Mouse (Mus musculus) kidney, embryonic 14.5 days (tissue): Measurements from ENCODE around the gene Rpl34. TPM values are rescaled to one million over a fixed set of nuclear protein-coding genes. Genes with fewer than 3 reads are reported as not detected.

Experiments
- ATAC-seq: fragments of 200-750 bp; cut with Nextera tagmentation; 2 replicates; pipeline ENCODE4 v1.8.0; 2017; ENCODE audit warnings: moderate number of reproducible peaks, mild to moderate bottlenecking, moderate TSS enrichment, moderate library complexity; ENCODE audit not compliant: low FRiP score, low TSS enrichment
- H3K27ac ChIP-seq: fragments of 300-500 bp; sonication (generic); 2 replicates; pipeline ENCODE4 v1.5.1; 2014; ENCODE audit warnings: low read depth, mild to moderate bottlenecking, low read length, moderate library complexity, mixed read lengths
- H3K27me3 ChIP-seq: fragments of 300-500 bp; sonication (generic); 2 replicates; pipeline ENCODE4 v1.6.1; 2014; ENCODE audit warnings: mild to moderate bottlenecking, low read length; ENCODE audit not compliant: control insufficient read depth, insufficient read depth
- H3K36me3 ChIP-seq: fragments of 300-500 bp; sonication (generic); 2 replicates; pipeline ENCODE4 v1.6.1; 2014; ENCODE audit warnings: low read length, mixed read lengths; ENCODE audit not compliant: control insufficient read depth, insufficient read depth
- H3K4me1 ChIP-seq: fragments of 300-500 bp; sonication (generic); 2 replicates; pipeline ENCODE4 v1.6.1; 2014; ENCODE audit warnings: low read length, mixed read lengths; ENCODE audit not compliant: control insufficient read depth, insufficient read depth
- H3K4me2 ChIP-seq: fragments of 300-500 bp; sonication (generic); replicated peaks from 2 replicates; pipeline ENCODE4 v1.6.1; 2014; ENCODE audit warnings: low read depth, mild to moderate bottlenecking, low read length
- H3K4me3 ChIP-seq: fragments of 300-500 bp; sonication (generic); 2 replicates; pipeline ENCODE4 v1.5.1; 2014; ENCODE audit warnings: mild to moderate bottlenecking, low read length
- H3K9ac ChIP-seq: fragments of 300-500 bp; sonication (generic); 2 replicates; pipeline ENCODE4 v1.6.1; 2014; ENCODE audit warnings: low read depth, mild to moderate bottlenecking, low read length, moderate library complexity
- H3K9me3 ChIP-seq: fragments of 300-500 bp; sonication (generic); 2 replicates; pipeline ENCODE4 v1.6.1; 2016; ENCODE audit warnings: low read length; ENCODE audit not compliant: control insufficient read depth
- whole genome bisulfite sequencing: fragments of 180-500 bp; shearing (Covaris S2); extraction: QIAGEN DNeasy Blood & Tissue Kit; methylation state at CpG from one replicate; pipeline ENCODE4 v1.1.7; 2014; 5-methylcytosine and 5-hydroxymethylcytosine counted together
- polyA plus RNA-seq: library from polyadenylated mRNA; unstranded; fragments of >200 nt; fragmentation: Nextera tagmentation; extraction: Ambion mirVana; gene quantifications from 2 replicates; pipeline ENCODE4 v1.2.1, GENCODE M21; 2014

Rpl34 gene
- polyA plus RNA-seq, 1 experiment from 2014 or later: 1,007 TPM

GRCm38 (mm10) chr3:130697622-130698021 is 32.6 kb downstream of the Rpl34 start:
- ATAC-seq: no peak
- Histone ChIP-seq H3K27ac (no peak overlapping the region), H3K4me2 (no peak overlapping the region), H3K4me3 (no peak overlapping the region), H3K9ac (no peak overlapping the region), H3K27me3 (no peaks in the 10 kb centered on the region), H3K4me1 (no peaks in the 10 kb centered on the region), H3K9me3 (no peaks in the 10 kb centered on the region), H3K36me3 (peaks cover 65% of the 10 kb centered on the region)
- 88% methylated on average over 4 of the region's 4 CpGs for WGBS

- H3K9me3 ChIP-seq: no peaks in the 10 kb centered on the region
- H3K4me1 ChIP-seq: peaks cover 8% of the 10 kb centered on the region; the same call in 1 of the 2 replicates
- no peak overlapping the region for H3K4me2 ChIP-seq
- no peak for ATAC-seq
- peaks cover 39% of the 10 kb centered on the region; the same call in 1 of the 2 replicates for H3K36me3 ChIP-seq
- H3K27ac ChIP-seq: no peak overlapping the region
- H3K4me3 ChIP-seq: no peak overlapping the region
- no peaks in the 10 kb centered on the region for H3K27me3 ChIP-seq
- 94% methylated on average over 7 of the region's 7 CpGs for WGBS
- H3K9ac ChIP-seq: no peak overlapping the region
Measured at GRCm38 (mm10) chr3:130694705-130695104, 35.5 kb downstream of the Rpl34 start.

GRCm38 (mm10) chr3:130694041-130694593 is 36.1 kb downstream of the Rpl34 start:
- H3K4me3 ChIP-seq: no peak overlapping the region
- no peak for ATAC-seq
- H3K4me1 ChIP-seq: peaks cover 11% of the 10 kb centered on the region; the same call in 1 of the 2 replicates
- WGBS: 71% methylated on average over 9 of the region's 9 CpGs
- H3K27me3 ChIP-seq: no peaks in the 10 kb centered on the region
- no peak overlapping the region for H3K4me2 ChIP-seq
- no peak overlapping the region for H3K9ac ChIP-seq
- peaks cover 34% of the 10 kb centered on the region; the same call in 1 of the 2 replicates for H3K36me3 ChIP-seq
- no peaks in the 10 kb centered on the region for H3K9me3 ChIP-seq
- no peak overlapping the region for H3K27ac ChIP-seq

- ATAC-seq: peak; percentile 21; the same call in 1 of the 2 replicates
- peak overlapping the region; percentile 42 for H3K4me2 ChIP-seq
- no peak overlapping the region for H3K27ac ChIP-seq
- no peak overlapping the region for H3K9ac ChIP-seq
- no peaks in the 10 kb centered on the region for H3K9me3 ChIP-seq
- H3K4me3 ChIP-seq: peak overlapping the region; percentile 28; the same call in 1 of the 2 replicates
- no peaks in the 10 kb centered on the region for H3K27me3 ChIP-seq
- peaks cover 11% of the 10 kb centered on the region; the same call in 1 of the 2 replicates for H3K4me1 ChIP-seq
- H3K36me3 ChIP-seq: peaks cover 18% of the 10 kb centered on the region; the same call in 1 of the 2 replicates
- WGBS: 36% methylated on average over 12 of the region's 12 CpGs
Measured at GRCm38 (mm10) chr3:130691596-130692170, 38.5 kb downstream of the Rpl34 start.

- Histone ChIP-seq H3K4me3 (peak overlapping the region; percentile 28), H3K27me3 (no peaks in the 10 kb centered on the region), H3K27ac (peak overlapping the region; percentile 4; the same call in 1 of the 2 replicates), H3K9me3 (no peaks in the 10 kb centered on the region), H3K4me1 (peaks cover 11% of the 10 kb centered on the region; the same call in 1 of the 2 replicates), H3K9ac (0 out of 2 replicates have a peak overlapping the region, but pooled peaks have one; percentile 23), H3K4me2 (peak overlapping the region; percentile 42), H3K36me3 (peaks cover 14% of the 10 kb centered on the region; the same call in 1 of the 2 replicates)
- WGBS: 9% methylated on average over 20 of the region's 20 CpGs
- ATAC-seq: peak; percentile 82
Measured at GRCm38 (mm10) chr3:130690834-130691595, 39.2 kb downstream of the Rpl34 start.

- no peak overlapping the region for H3K4me3 ChIP-seq
- no peak overlapping the region for H3K27ac ChIP-seq
- 0 out of 2 replicates have a peak, but pooled peaks have one; percentile 47 for ATAC-seq
- peaks cover 4% of the 10 kb centered on the region; the same call in 1 of the 2 replicates for H3K36me3 ChIP-seq
- 16% methylated on average over 12 of the region's 12 CpGs for WGBS
- H3K27me3 ChIP-seq: no peaks in the 10 kb centered on the region
- no peak overlapping the region for H3K9ac ChIP-seq
- no peaks in the 10 kb centered on the region for H3K9me3 ChIP-seq
- no peak overlapping the region for H3K4me2 ChIP-seq
- H3K4me1 ChIP-seq: peaks cover 11% of the 10 kb centered on the region; the same call in 1 of the 2 replicates
Measured at GRCm38 (mm10) chr3:130689630-130690029, 40.6 kb downstream of the Rpl34 start.

- ATAC-seq: no peak
- H3K9ac ChIP-seq: no peak overlapping the region
- H3K4me2 ChIP-seq: no peak overlapping the region
- H3K9me3 ChIP-seq: no peaks in the 10 kb centered on the region
- H3K27ac ChIP-seq: no peak overlapping the region
- H3K27me3 ChIP-seq: no peaks in the 10 kb centered on the region
- WGBS: 91% methylated on average over 1 of the region's 1 CpGs
- H3K4me1 ChIP-seq: peaks cover 11% of the 10 kb centered on the region; the same call in 1 of the 2 replicates
- no peak overlapping the region for H3K4me3 ChIP-seq
- H3K36me3 ChIP-seq: no peaks in the 10 kb centered on the region
Measured at GRCm38 (mm10) chr3:130687051-130687450, 43.1 kb downstream of the Rpl34 start.

GRCm38 (mm10) chr3:130685014-130685366 is 45.2 kb downstream of the Rpl34 start:
- Histone ChIP-seq H3K9ac (no peak overlapping the region), H3K9me3 (no peaks in the 10 kb centered on the region), H3K4me2 (no peak overlapping the region), H3K27me3 (no peaks in the 10 kb centered on the region), H3K4me3 (no peak overlapping the region), H3K36me3 (no peaks in the 10 kb centered on the region), H3K27ac (no peak overlapping the region), H3K4me1 (0 out of 2 replicates have a peak, but pooled peaks cover 3% of the 10 kb centered on the region)
- WGBS: 90% methylated on average over 8 of the region's 8 CpGs
- no peak for ATAC-seq
